In the genomic region with DNA sequence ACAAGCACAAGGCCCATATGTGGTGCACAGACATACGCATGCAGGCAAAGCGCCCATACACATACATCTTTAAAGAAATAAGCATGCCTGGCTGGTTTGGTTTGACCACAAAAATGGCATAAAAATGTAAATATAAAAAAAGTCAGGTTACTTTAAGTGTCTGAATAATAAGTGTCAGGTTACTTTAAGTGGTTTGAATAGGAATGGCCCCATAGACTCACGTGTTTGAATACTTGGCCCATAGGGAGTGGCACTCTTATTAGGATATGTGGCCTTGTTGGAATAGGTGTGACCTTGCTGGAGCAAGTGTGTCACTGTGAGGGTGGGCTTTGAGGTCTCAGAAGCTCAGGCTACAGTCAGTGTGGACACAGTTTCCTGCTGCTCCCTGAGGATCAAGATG, we compare ENCODE assay signal across 25 mouse cellular contexts. TPM values are rescaled to one million over a fixed set of nuclear protein-coding genes. Genes with fewer than 3 reads are reported as not detected.
DNase-seq lines count a peak whose midpoint lies in the region; ATAC-seq and TF ChIP-seq lines count a peak whose summit lies in the region.
"Had no signal": no experiment of that assay in that cellular context is flagged by ENCODE, and none has a peak within 500 bp of the region (broad histone marks: within the 10 kb centered on the region; RNA-seq: fewer than 3 reads in every experiment).

No protein-coding gene starts in this region.

- WGBS in lung, embryonic 15.5 days = 63% methylated on average over 3 of the region's 3 CpGs
- WGBS in lung, postnatal 0 days = 58% methylated on average over 3 of the region's 3 CpGs

- no peak for DNase-seq in gastrocnemius, adult 2 months
- DNase-seq in gastrocnemius, postnatal 4 days (ENCODE audit: low spot score in 2 of 2) = no peak
- no peak for DNase-seq in lung, postnatal 36 days
- DNase-seq in lung, postnatal 0 days (ENCODE audit: low spot score) = peak; percentile 78
- DNase-seq in lung, postnatal 14 days = no peak
- peak; percentile 41 for DNase-seq in NIH3T3 (ENCODE audit: low read depth)
- DNase-seq: adrenal gland, adult 2 months; adrenal gland, postnatal 25 days; B cell, adult 2 months; cerebellum, adult 11 months; cerebellum, adult 18-20 months; cerebellum, adult 8-10 months; cerebellum, adult 9-11 months; cerebellum, postnatal 14 days; cerebellum, postnatal 36 days; embryo, embryonic 11 days had no signal

- no peak for TF ChIP-seq CTCF in gastrocnemius, adult 2 months (IDR thresholded peaks at IDR 0.05)
- TF ChIP-seq CTCF in lung, postnatal 0 days (IDR thresholded peaks at IDR 0.05) = no peak

- H3K4me1 ChIP-seq in lung, embryonic 15.5 days = peaks cover 21% of the 10 kb centered on the region
- H3K4me1 ChIP-seq in lung, postnatal 0 days (ENCODE audit: insufficient read depth, low read depth, low read length) = peaks cover 3% of the 10 kb centered on the region

- H3K36me3 ChIP-seq in lung, embryonic 15.5 days = no peaks in the 10 kb centered on the region
- no peaks in the 10 kb centered on the region for H3K36me3 ChIP-seq in lung, postnatal 0 days (ENCODE audit: insufficient read depth, low read length)

- no peak overlapping the region for H3K4me2 ChIP-seq in lung, embryonic 15.5 days
- no peak overlapping the region for H3K4me2 ChIP-seq in lung, postnatal 0 days (replicated peaks; ENCODE audit: low read depth, low read length)
- H3K4me2 ChIP-seq: embryonic facial prominence, embryonic 13.5 days; embryonic facial prominence, embryonic 15.5 days; forebrain, embryonic 12.5 days had no signal

- intact Hi-C loops in gastrocnemius, adult 2 months (cut with DNase I) = no loop called here

- H3K9ac ChIP-seq in lung, embryonic 15.5 days = no peak overlapping the region
- no peak overlapping the region for H3K9ac ChIP-seq in lung, postnatal 0 days (replicated peaks; ENCODE audit: low read depth)
- H3K9ac ChIP-seq: embryonic facial prominence, embryonic 13.5 days; embryonic facial prominence, embryonic 15.5 days; forebrain, embryonic 12.5 days had no signal

- no peak for ATAC-seq in lung, embryonic 15.5 days (ENCODE audit: borderline replicate concordance, extremely low read depth, low FRiP score, low TSS enrichment)
- ATAC-seq in lung, postnatal 0 days = peak; percentile 47
- ATAC-seq: CD4-positive, CD25-positive, alpha-beta regulatory T cell, adult 4 months; forebrain, embryonic 14.5 days had no signal

- H3K27me3 ChIP-seq in lung, embryonic 15.5 days = no peaks in the 10 kb centered on the region
- no peaks in the 10 kb centered on the region for H3K27me3 ChIP-seq in lung, postnatal 0 days (replicated peaks; ENCODE audit: insufficient read depth, low read length)
- H3K27me3 ChIP-seq: CH12.LX; embryonic facial prominence, embryonic 15.5 days had no signal

- no peak overlapping the region for H3K4me3 ChIP-seq in gastrocnemius, adult 2 months
- H3K4me3 ChIP-seq in lung, embryonic 15.5 days = no peak overlapping the region
- no peak overlapping the region for H3K4me3 ChIP-seq in lung, postnatal 0 days (ENCODE audit: low read depth, low read length)
- H3K4me3 ChIP-seq: embryonic facial prominence, embryonic 13.5 days; embryonic facial prominence, embryonic 15.5 days; erythroblast, embryonic 14.5 days; forebrain, embryonic 10.5 days; forebrain, embryonic 12.5 days had no signal

- peak; percentile 75 for TF ChIP-seq EP300 in lung, postnatal 0 days (IDR thresholded peaks at IDR 0.05)

- H3K27ac ChIP-seq in gastrocnemius, adult 2 months = peak overlapping the region; percentile 78
- H3K27ac ChIP-seq in lung, embryonic 15.5 days = peak overlapping the region; percentile 95
- peak overlapping the region; percentile 79 for H3K27ac ChIP-seq in lung, postnatal 0 days (ENCODE audit: low read length)
- H3K27ac ChIP-seq: embryonic facial prominence, embryonic 13.5 days; embryonic facial prominence, embryonic 15.5 days; forebrain, embryonic 10.5 days; forebrain, embryonic 12.5 days had no signal

- no peaks in the 10 kb centered on the region for H3K9me3 ChIP-seq in lung, embryonic 15.5 days
- H3K9me3 ChIP-seq in lung, postnatal 0 days (ENCODE audit: low read length) = no peaks in the 10 kb centered on the region
- H3K9me3 ChIP-seq: embryonic facial prominence, embryonic 15.5 days had no signal

RNA-seq across cellular contexts. Expression of gene Rpl31, which starts 27.0 kb away (rescaled TPM):
- total RNA-seq in gastrocnemius, adult 2 months (2021) = 100 to 1,000 TPM; 512 to 578 TPM
- 1,000 to 10,000 TPM; 1,069 to 1,134 TPM for total RNA-seq in gastrocnemius, postnatal 4 days (2021)
- 454 and 516 TPM in 2 replicates for polyA plus RNA-seq in lung, embryonic 15.5 days (2015; fragmentation: Nextera tagmentation; extraction: Ambion mirVana)
- polyA plus RNA-seq in lung, postnatal 0 days (2015; fragmentation: Nextera tagmentation; extraction: Ambion mirVana) = 379 and 423 TPM in 2 replicates

Comparison
In these comparisons a context has a peak if more than half of its experiments do, and no peak if none do; other contexts are left out.
1. DNase-seq: peak in lung, postnatal 0 days (single experiment) and NIH3T3 (single experiment); none in gastrocnemius, adult 2 months (single experiment), gastrocnemius, postnatal 4 days (0 of 2), lung, postnatal 36 days (single experiment) and lung, postnatal 14 days (single experiment).
2. Peak in every context shown above with its lines, with median percentiles within 50 percentile points of each other: H3K27ac ChIP-seq.